Mouse (Mus musculus) liver, postnatal 0 days (tissue): Measurements from ENCODE around the gene Bsdc1.

Source experiments
- CTCF ChIP-seq: sonication (generic); IDR thresholded peaks from 2 replicates; pipeline ENCODE4 v1.5.1; 2016; ENCODE audit warnings: antibody characterized with exemption, low read depth
- EP300 ChIP-seq: IDR thresholded peaks from 2 replicates; pipeline ENCODE4 v1.6.1; 2016; ENCODE audit warnings: antibody characterized with exemption, low read depth, mild to moderate bottlenecking

- TF ChIP-seq CTCF (no peak), EP300 (no peak)
These were observed 50.2 kb downstream of the Bsdc1 start for GRCm38 (mm10) chr4:129511413-129512096.
